Mouse (Mus musculus) heart, embryonic 14.5 days (tissue): ENCODE results near the gene Mpi. TPM values are rescaled to one million over a fixed set of nuclear protein-coding genes. Genes with fewer than 3 reads are reported as not detected.

Source experiments
- ATAC-seq: fragments of 200-750 bp; cut with Nextera tagmentation; 2 replicates; pipeline ENCODE4 v1.8.0; 2017; ENCODE audit warnings: low read depth, moderate TSS enrichment; ENCODE audit not compliant: insufficient number of reproducible peaks, insufficient read depth, low FRiP score
- H3K27ac ChIP-seq, 2 experiments: fragments of 200-500 bp in 1 of 2; fragments of 300-500 bp in 1 of 2; sonication (generic) in 1 of 2; replicated peaks in 1 of 2; 2 replicates each; pipeline ENCODE4 v1.5.1; 2012 to 2014; ENCODE audit warnings: low read depth in 2 of 2, low read length in 2 of 2, control low read depth in 1 of 2, mild to moderate bottlenecking in 1 of 2, mixed read lengths in 1 of 2; ENCODE audit not compliant: control insufficient read depth in 1 of 2, insufficient read depth in 1 of 2
- H3K27me3 ChIP-seq: fragments of 300-500 bp; sonication (generic); 2 replicates; pipeline ENCODE4 v1.6.1; 2014; ENCODE audit warnings: mild to moderate bottlenecking, low read length, control low read depth; ENCODE audit not compliant: control insufficient read depth, insufficient read depth
- H3K36me3 ChIP-seq: fragments of 300-500 bp; sonication (generic); 2 replicates; pipeline ENCODE4 v1.6.1; 2014; ENCODE audit warnings: mild to moderate bottlenecking, control low read depth, low read length, mixed read lengths; ENCODE audit not compliant: control insufficient read depth, insufficient read depth
- H3K4me1 ChIP-seq, 2 experiments: fragments of 200-500 bp in 1 of 2; fragments of 300-500 bp in 1 of 2; sonication (generic) in 1 of 2; 2 replicates each; pipeline ENCODE4 v1.6.1; 2012 to 2014; ENCODE audit warnings: low read length in 2 of 2, control low read depth in 1 of 2, mixed read lengths in 1 of 2; ENCODE audit not compliant: control insufficient read depth in 2 of 2, insufficient read depth in 2 of 2
- H3K4me2 ChIP-seq: fragments of 300-500 bp; sonication (generic); 2 replicates; pipeline ENCODE4 v1.6.1; 2014; ENCODE audit warnings: mild to moderate bottlenecking, low read length
- H3K4me3 ChIP-seq, 2 experiments: fragments of 200-500 bp in 1 of 2; fragments of 300-500 bp in 1 of 2; sonication (generic) in 1 of 2; 2 replicates each; pipeline ENCODE4 v1.5.1; 2012 to 2014; ENCODE audit warnings: low read length in 2 of 2, mild to moderate bottlenecking in 2 of 2, control low read depth in 1 of 2, low read depth in 1 of 2, moderate library complexity in 1 of 2; ENCODE audit not compliant: control insufficient read depth in 1 of 2, insufficient read depth in 1 of 2
- H3K9ac ChIP-seq: fragments of 300-500 bp; sonication (generic); 2 replicates; pipeline ENCODE4 v1.6.1; 2014; ENCODE audit warnings: mild to moderate bottlenecking, low read length
- H3K9me3 ChIP-seq: fragments of 300-500 bp; sonication (generic); 2 replicates; pipeline ENCODE4 v1.6.1; 2016; ENCODE audit warnings: low read length, control low read depth; ENCODE audit not compliant: control insufficient read depth
- WGBS: fragments of 180-500 bp; shearing (Covaris S2); extraction: QIAGEN DNeasy Blood & Tissue Kit; methylation state at CpG from one replicate; pipeline ENCODE4 v1.1.7; 2014; 5-methylcytosine and 5-hydroxymethylcytosine counted together
- polyA plus RNA-seq: library from polyadenylated mRNA; unstranded; fragments of >200 nt; fragmentation: Nextera tagmentation; extraction: Ambion mirVana; gene quantifications from 2 replicates; pipeline ENCODE4 v1.2.1, GENCODE M21; 2014

Mpi gene
- polyA plus RNA-seq, 1 experiment from 2014 or later: 69.2 TPM

DNA sequence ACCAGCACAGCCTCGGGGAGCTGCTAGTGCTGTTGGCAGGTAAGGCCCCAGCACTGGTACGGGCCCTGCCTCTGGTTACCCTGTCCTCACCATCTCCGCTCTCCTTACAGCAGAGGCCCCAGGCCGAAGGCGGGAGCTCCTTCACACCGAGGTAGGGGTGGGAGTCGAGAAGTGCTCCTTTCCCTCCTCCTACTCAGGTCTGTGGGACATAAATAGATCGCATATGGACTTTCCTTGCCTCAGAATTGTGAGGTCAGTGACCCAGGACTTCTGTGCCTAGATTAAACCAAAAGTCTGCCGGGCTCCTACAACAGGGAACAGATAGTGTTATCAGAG is 41.6 kb upstream of the Mpi start:
- Histone ChIP-seq H3K4me2 (no peak overlapping the region), H3K27ac (no peak overlapping the region), H3K4me3 (no peak overlapping the region), H3K4me1 (peaks cover 21 to 22% of the 10 kb centered on the region in 2 experiments), H3K36me3 (peaks cover 50% of the 10 kb centered on the region), H3K9me3 (no peaks in the 10 kb centered on the region), H3K9ac (no peak overlapping the region), H3K27me3 (no peaks in the 10 kb centered on the region)
- no peak for ATAC-seq
- 39% methylated on average over 9 of the region's 9 CpGs for WGBS

DNA sequence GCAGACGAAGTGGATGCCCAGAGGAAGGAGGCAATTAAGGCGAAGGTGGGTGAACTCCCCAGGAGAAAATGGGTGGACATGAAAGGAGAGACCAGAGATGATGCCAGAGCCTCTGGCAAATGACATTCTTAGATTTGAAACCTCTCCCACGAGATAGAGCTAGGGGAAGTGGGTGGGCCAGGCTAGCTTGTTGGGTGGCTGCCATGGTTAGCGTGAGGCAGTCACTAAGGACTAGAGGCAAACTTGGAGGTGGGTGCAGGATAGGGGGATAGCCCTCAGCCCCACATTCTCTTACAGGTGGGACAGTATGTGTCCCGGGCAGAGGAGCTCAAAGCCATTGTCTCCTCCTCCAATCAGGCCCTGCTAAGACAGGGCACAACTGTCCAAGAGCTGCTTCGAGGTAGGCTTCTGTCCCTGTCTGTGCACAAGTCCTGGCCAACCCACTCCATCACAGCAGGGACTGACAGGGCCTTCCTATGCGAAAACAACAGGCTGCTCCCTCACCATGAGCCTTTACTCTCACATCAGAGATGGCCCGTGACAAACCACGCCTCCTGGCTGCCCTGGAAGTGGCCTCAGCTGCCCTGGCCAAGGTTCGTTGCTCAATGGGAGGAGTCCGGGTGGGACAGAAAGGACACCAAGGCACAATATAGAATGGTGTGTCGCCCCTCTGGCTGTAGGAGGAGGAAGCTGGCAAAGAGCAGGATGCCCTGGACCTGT is 41.1 kb upstream of the Mpi start:
- Histone ChIP-seq H3K4me2 (no peak overlapping the region), H3K27me3 (no peaks in the 10 kb centered on the region), H3K4me1 (peaks cover 18 to 20% of the 10 kb centered on the region in 2 experiments), H3K27ac (no peak overlapping the region), H3K9ac (no peak overlapping the region), H3K9me3 (no peaks in the 10 kb centered on the region), H3K4me3 (no peak overlapping the region), H3K36me3 (peaks cover 50% of the 10 kb centered on the region)
- ATAC-seq: no peak
- WGBS: 52% methylated on average over 12 of the region's 12 CpGs

DNA sequence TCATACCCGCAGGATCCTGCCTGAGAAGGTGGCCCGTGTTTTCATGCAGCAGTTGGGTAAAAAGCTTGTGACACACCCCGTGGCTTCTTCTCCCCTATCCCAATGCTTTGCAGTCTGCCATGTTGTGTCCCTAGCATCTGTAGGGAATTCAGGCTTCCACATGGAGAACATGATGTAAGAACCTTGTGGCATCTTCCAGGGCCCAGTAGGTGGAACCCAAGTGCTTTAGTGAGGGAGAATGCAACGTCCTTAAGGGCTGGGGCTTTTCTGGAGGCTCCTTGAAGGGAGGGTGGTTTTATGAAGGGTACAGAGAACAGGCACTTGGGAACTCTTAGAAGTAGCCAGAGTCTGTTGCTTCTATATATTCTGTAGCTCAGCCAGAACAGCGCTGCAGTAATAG is 38.2 kb upstream of the Mpi start:
- 34% methylated on average over 5 of the region's 5 CpGs for WGBS
- H3K4me3 ChIP-seq: no peak overlapping the region
- peaks cover 67% of the 10 kb centered on the region for H3K36me3 ChIP-seq
- H3K4me2 ChIP-seq: no peak overlapping the region
- H3K9ac ChIP-seq: no peak overlapping the region
- H3K27ac ChIP-seq: no peak overlapping the region
- no peak for ATAC-seq
- no peaks in the 10 kb centered on the region for H3K9me3 ChIP-seq
- peaks cover 5 to 9% of the 10 kb centered on the region in 2 experiments; a peak in 2 of 4 replicates for H3K4me1 ChIP-seq
- H3K27me3 ChIP-seq: no peaks in the 10 kb centered on the region

GRCm38 (mm10) chr9:57589224-57590126 is 36.9 kb upstream of the Mpi start, which contains the start of gene Ulk3:
Gene Ulk3, plus strand, starts transcription at chr9:57589452.
- H3K9me3 ChIP-seq: no peaks in the 10 kb centered on the region
- peak; percentile 75 for ATAC-seq
- peaks cover 66% of the 10 kb centered on the region for H3K36me3 ChIP-seq
- H3K4me1 ChIP-seq: peaks cover 5 to 9% of the 10 kb centered on the region in 2 experiments; a peak in 2 of 4 replicates
- H3K27me3 ChIP-seq: no peaks in the 10 kb centered on the region
- peak within 1 kb of the TSS; percentile 65 to 91 for H3K4me3 ChIP-seq
- peak within 1 kb of the TSS; percentile 90 for H3K9ac ChIP-seq
- WGBS: under 1% methylated on average over 58 of the region's 58 CpGs
- H3K27ac ChIP-seq: peak within 1 kb of the TSS; percentile 75 to 87
- H3K4me2 ChIP-seq: peak within 1 kb of the TSS; percentile 91

DNA sequence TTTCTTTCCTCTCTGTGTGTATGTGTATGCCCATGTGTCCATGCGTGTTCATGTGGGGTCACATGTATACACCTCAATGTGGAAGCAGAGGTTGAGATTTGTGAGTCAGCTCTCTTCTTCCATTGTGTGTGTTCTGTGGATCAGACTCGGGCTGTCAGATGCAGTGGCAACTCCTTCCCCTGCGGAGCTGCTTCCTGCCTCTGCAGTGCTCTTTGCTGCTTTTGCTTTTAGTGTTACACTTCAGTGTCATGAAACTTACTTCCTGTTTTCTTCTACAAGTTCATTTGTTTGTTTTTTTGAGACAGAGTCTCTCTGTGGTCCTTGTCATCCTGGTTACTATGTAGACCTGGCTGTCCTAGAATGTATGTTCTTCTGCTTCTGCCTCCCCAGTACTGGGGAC is 32.4 kb upstream of the Mpi start:
- no peak overlapping the region for H3K4me3 ChIP-seq
- 85% methylated on average over 3 of the region's 3 CpGs for WGBS
- no peaks in the 10 kb centered on the region for H3K27me3 ChIP-seq
- peaks cover 77% of the 10 kb centered on the region for H3K36me3 ChIP-seq
- peaks cover under 1 to 3% of the 10 kb centered on the region in 2 experiments; a peak in 2 of 4 replicates for H3K4me1 ChIP-seq
- H3K4me2 ChIP-seq: no peak overlapping the region
- no peak overlapping the region for H3K9ac ChIP-seq
- H3K27ac ChIP-seq: no peak overlapping the region
- H3K9me3 ChIP-seq: no peaks in the 10 kb centered on the region
- ATAC-seq: no peak

- no peak for ATAC-seq
- H3K4me2 ChIP-seq: no peak overlapping the region
Measured at GRCm38 (mm10) chr9:57577144-57577849, 24.7 kb upstream of the Mpi start.

GRCm38 (mm10) chr9:57575577-57575976 is 23.0 kb upstream of the Mpi start:
- H3K9ac ChIP-seq: no peak overlapping the region
- no peak overlapping the region for H3K27ac ChIP-seq
- ATAC-seq: no peak
- H3K4me2 ChIP-seq: no peak overlapping the region
- peaks cover 36% of the 10 kb centered on the region for H3K36me3 ChIP-seq
- no peak overlapping the region for H3K4me3 ChIP-seq
- no peaks in the 10 kb centered on the region for H3K9me3 ChIP-seq
- no peaks in the 10 kb centered on the region for H3K27me3 ChIP-seq
- H3K4me1 ChIP-seq: peaks cover 0 to 2% of the 10 kb centered on the region in 2 experiments; a peak in 1 of 4 replicates
- WGBS: 74% methylated on average over 3 of the region's 3 CpGs

More at GRCm38 (mm10) chr9:57577144-57577849, 24.7 kb upstream of the Mpi start:
- Histone ChIP-seq H3K4me1 (peaks cover 0 to 2% of the 10 kb centered on the region in 2 experiments; a peak in 1 of 4 replicates), H3K9ac (no peak overlapping the region), H3K27ac (no peak overlapping the region), H3K36me3 (peaks cover 53% of the 10 kb centered on the region), H3K4me3 (no peak overlapping the region), H3K27me3 (no peaks in the 10 kb centered on the region), H3K9me3 (no peaks in the 10 kb centered on the region)
- 74% methylated on average over 6 of the region's 6 CpGs for WGBS
